16 mouse cellular contexts compared by ENCODE assay signal in genomic region chr3:36409456-36409855, GRCm38 (mm10).
"Had no signal": no experiment of that assay in that cellular context is flagged by ENCODE, and none has a peak within 500 bp of the region (broad histone marks: within the 10 kb centered on the region; RNA-seq: fewer than 3 reads in every experiment).

No protein-coding gene starts in this region.

- H3K4me2 ChIP-seq: kidney, embryonic 15.5 days; liver, embryonic 11.5 days; liver, embryonic 15.5 days; neural tube, embryonic 15.5 days had no signal

- H3K27me3 ChIP-seq: kidney, embryonic 15.5 days; liver, embryonic 15.5 days; neural tube, embryonic 15.5 days had no signal

- DNase-seq: kidney, postnatal 25 days; lung, adult 2 months; lung, postnatal 36 days; midbrain, embryonic 14.5 days; right cerebral cortex, adult 18-20 months; thymus, adult 2 months; thymus, postnatal 25 days had no signal

- H3K4me1 ChIP-seq: kidney, embryonic 15.5 days; limb, embryonic 10.5 days; liver, embryonic 15.5 days; midbrain, embryonic 10.5 days; neural tube, embryonic 15.5 days had no signal

- H3K9ac ChIP-seq: kidney, embryonic 15.5 days; liver, embryonic 15.5 days; neural tube, embryonic 15.5 days had no signal

- H3K4me3 ChIP-seq: kidney, embryonic 15.5 days; left cerebral cortex, adult 2 months; limb, embryonic 10.5 days; liver, embryonic 15.5 days; midbrain, embryonic 10.5 days; myocyte; neural tube, embryonic 15.5 days had no signal

- H3K27ac ChIP-seq: kidney, embryonic 15.5 days; left cerebral cortex, adult 2 months; limb, embryonic 10.5 days; liver, embryonic 15.5 days; midbrain, embryonic 10.5 days; neural tube, embryonic 15.5 days had no signal

- H3K36me3 ChIP-seq: kidney, embryonic 15.5 days; limb, embryonic 10.5 days; liver, embryonic 15.5 days; midbrain, embryonic 10.5 days; neural tube, embryonic 15.5 days had no signal

- H3K9me3 ChIP-seq: kidney, embryonic 15.5 days; limb, embryonic 10.5 days; liver, embryonic 15.5 days; midbrain, embryonic 10.5 days; neural tube, embryonic 15.5 days had no signal

- ATAC-seq: lung, postnatal 0 days had no signal
